Mouse (Mus musculus): ENCODE measurements at regions not wholly inside any gene's neighbourhood (a gene's known extent, or its start where the extent isn't known, plus 50 kb on each side); places are given as distances from the start of the nearest gene placed in this dataset.
A peak's percentile ranks its signal among the peaks of the same experiment; 100 is the strongest.

GRCm38 (mm10) chr1:169140056-169140455 lies 391.2 kb downstream of the Nuf2 start:
- Histone ChIP-seq H3K27ac (ENCODE audit: low read length) (no peak overlapping the region), H3K9ac (replicated peaks; ENCODE audit: low read length) (no peak overlapping the region), H3K4me1 (ENCODE audit: insufficient read depth, low read length) (peaks cover 8% of the 10 kb centered on the region; the same call in 1 of the 2 replicates), H3K4me2 (replicated peaks; ENCODE audit: low read depth, low read length) (no peak overlapping the region), H3K27me3 (ENCODE audit: insufficient read depth, low read length) (no peaks in the 10 kb centered on the region), H3K4me3 (ENCODE audit: low read length) (no peak overlapping the region), H3K9me3 (ENCODE audit: low read length) (0 out of 2 replicates have a peak, but pooled peaks cover 5% of the 10 kb centered on the region), H3K36me3 (ENCODE audit: insufficient read depth, low read length) (no peaks in the 10 kb centered on the region)
- WGBS, result 54% methylated on average over 3 of the region's 3 CpGs
- 0 out of 2 replicates have a peak, but pooled peaks have one; percentile 46 for ATAC-seq (ENCODE audit: low FRiP score, low TSS enrichment)

GRCm38 (mm10) chr1:169139507-169139906 lies 391.8 kb downstream of the Nuf2 start:
- Histone ChIP-seq H3K4me2 (replicated peaks; ENCODE audit: low read depth, low read length) (no peak overlapping the region), H3K4me3 (ENCODE audit: low read length) (no peak overlapping the region), H3K9me3 (ENCODE audit: low read length) (0 out of 2 replicates have a peak, but pooled peaks cover 5% of the 10 kb centered on the region), H3K9ac (replicated peaks; ENCODE audit: low read length) (no peak overlapping the region), H3K27ac (ENCODE audit: low read length) (peak overlapping the region; percentile 54), H3K4me1 (ENCODE audit: insufficient read depth, low read length) (peaks cover 8% of the 10 kb centered on the region; the same call in 1 of the 2 replicates), H3K36me3 (ENCODE audit: insufficient read depth, low read length) (no peaks in the 10 kb centered on the region), H3K27me3 (ENCODE audit: insufficient read depth, low read length) (no peaks in the 10 kb centered on the region)
- ATAC-seq (ENCODE audit: low FRiP score, low TSS enrichment), result no peak
- WGBS, result 58% methylated on average over 5 of the region's 5 CpGs

- H3K27ac ChIP-seq (ENCODE audit: low read length), result peak overlapping the region; percentile 54; the same call in 1 of the 2 replicates
- 17% methylated on average over 2 of the region's 2 CpGs for WGBS
- H3K4me3 ChIP-seq (ENCODE audit: low read length), result no peak overlapping the region
- peaks cover 8% of the 10 kb centered on the region; the same call in 1 of the 2 replicates for H3K4me1 ChIP-seq (ENCODE audit: insufficient read depth, low read length)
- H3K27me3 ChIP-seq (ENCODE audit: insufficient read depth, low read length), result no peaks in the 10 kb centered on the region
- ATAC-seq (ENCODE audit: low FRiP score, low TSS enrichment), result no peak
- H3K9me3 ChIP-seq (ENCODE audit: low read length), result 0 out of 2 replicates have a peak, but pooled peaks cover 5% of the 10 kb centered on the region
- H3K9ac ChIP-seq (replicated peaks; ENCODE audit: low read length), result no peak overlapping the region
- no peak overlapping the region for H3K4me2 ChIP-seq (replicated peaks; ENCODE audit: low read depth, low read length)
- H3K36me3 ChIP-seq (ENCODE audit: insufficient read depth, low read length), result no peaks in the 10 kb centered on the region
These were observed 392.1 kb downstream of the Nuf2 start for GRCm38 (mm10) chr1:169139184-169139486.

- Histone ChIP-seq H3K9me3 (ENCODE audit: low read length) (no peaks in the 10 kb centered on the region), H3K27me3 (ENCODE audit: insufficient read depth, low read length) (no peaks in the 10 kb centered on the region), H3K9ac (replicated peaks; ENCODE audit: low read length) (no peak overlapping the region), H3K27ac (ENCODE audit: low read length) (peak overlapping the region; percentile 51; the same call in 1 of the 2 replicates), H3K36me3 (ENCODE audit: insufficient read depth, low read length) (no peaks in the 10 kb centered on the region), H3K4me2 (replicated peaks; ENCODE audit: low read depth, low read length) (no peak overlapping the region), H3K4me1 (ENCODE audit: insufficient read depth, low read length) (peaks cover 8% of the 10 kb centered on the region; the same call in 1 of the 2 replicates), H3K4me3 (ENCODE audit: low read length) (no peak overlapping the region)
- ATAC-seq (ENCODE audit: low FRiP score, low TSS enrichment), result no peak
- WGBS, result 51% methylated on average over 6 of the region's 6 CpGs
These were observed 392.7 kb downstream of the Nuf2 start for GRCm38 (mm10) chr1:169138404-169139183.

GRCm38 (mm10) chr1:169135542-169135941 lies 395.7 kb downstream of the Nuf2 start:
- Histone ChIP-seq H3K36me3 (ENCODE audit: insufficient read depth, low read length) (no peaks in the 10 kb centered on the region), H3K4me1 (ENCODE audit: insufficient read depth, low read length) (peaks cover 8% of the 10 kb centered on the region; the same call in 1 of the 2 replicates), H3K27ac (ENCODE audit: low read length) (no peak overlapping the region), H3K9me3 (ENCODE audit: low read length) (no peaks in the 10 kb centered on the region), H3K4me3 (ENCODE audit: low read length) (no peak overlapping the region), H3K4me2 (replicated peaks; ENCODE audit: low read depth, low read length) (no peak overlapping the region), H3K27me3 (ENCODE audit: insufficient read depth, low read length) (no peaks in the 10 kb centered on the region), H3K9ac (replicated peaks; ENCODE audit: low read length) (no peak overlapping the region)
- no peak for ATAC-seq (ENCODE audit: low FRiP score, low TSS enrichment)

GRCm38 (mm10) chr1:169103669-169104068 lies 427.6 kb downstream of the Nuf2 start:
- no peak overlapping the region for H3K9ac ChIP-seq (replicated peaks; ENCODE audit: low read length)
- no peak overlapping the region for H3K27ac ChIP-seq (ENCODE audit: low read length)
- H3K4me2 ChIP-seq (replicated peaks; ENCODE audit: low read depth, low read length), result no peak overlapping the region
- H3K36me3 ChIP-seq (ENCODE audit: insufficient read depth, low read length), result no peaks in the 10 kb centered on the region
- H3K4me1 ChIP-seq (ENCODE audit: insufficient read depth, low read length), result no peaks in the 10 kb centered on the region; the same call in 1 of the 2 replicates
- no peak overlapping the region for H3K4me3 ChIP-seq (ENCODE audit: low read length)
- H3K27me3 ChIP-seq (ENCODE audit: insufficient read depth, low read length), result no peaks in the 10 kb centered on the region
- WGBS, result 70% methylated on average over 4 of the region's 4 CpGs
- H3K9me3 ChIP-seq (ENCODE audit: low read length), result no peaks in the 10 kb centered on the region
- no peak for ATAC-seq (ENCODE audit: low FRiP score, low TSS enrichment)

- H3K27me3 ChIP-seq (ENCODE audit: insufficient read depth, low read length), result no peaks in the 10 kb centered on the region
- H3K27ac ChIP-seq (ENCODE audit: low read length), result no peak overlapping the region
- WGBS, result 59% methylated on average over 2 of the region's 2 CpGs
- no peak for ATAC-seq (ENCODE audit: low FRiP score, low TSS enrichment)
- no peaks in the 10 kb centered on the region; the same call in 1 of the 2 replicates for H3K4me1 ChIP-seq (ENCODE audit: insufficient read depth, low read length)
- no peak overlapping the region for H3K4me2 ChIP-seq (replicated peaks; ENCODE audit: low read depth, low read length)
- H3K9ac ChIP-seq (replicated peaks; ENCODE audit: low read length), result no peak overlapping the region
- H3K4me3 ChIP-seq (ENCODE audit: low read length), result no peak overlapping the region
- no peaks in the 10 kb centered on the region for H3K9me3 ChIP-seq (ENCODE audit: low read length)
- no peaks in the 10 kb centered on the region for H3K36me3 ChIP-seq (ENCODE audit: insufficient read depth, low read length)
These were observed 428.2 kb downstream of the Nuf2 start for GRCm38 (mm10) chr1:169103113-169103512.

GRCm38 (mm10) chr1:169099221-169099620 lies 432.0 kb downstream of the Nuf2 start:
- no peaks in the 10 kb centered on the region for H3K36me3 ChIP-seq (ENCODE audit: insufficient read depth, low read length)
- peaks cover 5% of the 10 kb centered on the region; the same call in 1 of the 2 replicates for H3K4me1 ChIP-seq (ENCODE audit: insufficient read depth, low read length)
- no peaks in the 10 kb centered on the region for H3K9me3 ChIP-seq (ENCODE audit: low read length)
- no peak overlapping the region for H3K9ac ChIP-seq (replicated peaks; ENCODE audit: low read length)
- no peak overlapping the region for H3K27ac ChIP-seq (ENCODE audit: low read length)
- H3K4me2 ChIP-seq (replicated peaks; ENCODE audit: low read depth, low read length), result no peak overlapping the region
- no peak for ATAC-seq (ENCODE audit: low FRiP score, low TSS enrichment)
- no peak overlapping the region for H3K4me3 ChIP-seq (ENCODE audit: low read length)
- WGBS, result 57% methylated on average over 5 of the region's 5 CpGs
- H3K27me3 ChIP-seq (ENCODE audit: insufficient read depth, low read length), result no peaks in the 10 kb centered on the region

GRCm38 (mm10) chr1:169096737-169097136 lies 434.5 kb downstream of the Nuf2 start:
- no peaks in the 10 kb centered on the region for H3K27me3 ChIP-seq (ENCODE audit: insufficient read depth, low read length)
- H3K4me1 ChIP-seq (ENCODE audit: insufficient read depth, low read length), result 0 out of 2 replicates have a peak, but pooled peaks cover 5% of the 10 kb centered on the region
- ATAC-seq (ENCODE audit: low FRiP score, low TSS enrichment), result no peak
- no peaks in the 10 kb centered on the region for H3K9me3 ChIP-seq (ENCODE audit: low read length)
- H3K27ac ChIP-seq (ENCODE audit: low read length), result no peak overlapping the region
- H3K9ac ChIP-seq (replicated peaks; ENCODE audit: low read length), result no peak overlapping the region
- no peaks in the 10 kb centered on the region for H3K36me3 ChIP-seq (ENCODE audit: insufficient read depth, low read length)
- H3K4me2 ChIP-seq (replicated peaks; ENCODE audit: low read depth, low read length), result no peak overlapping the region
- no peak overlapping the region for H3K4me3 ChIP-seq (ENCODE audit: low read length)
- 37% methylated on average over 5 of the region's 5 CpGs for WGBS

- H3K27me3 ChIP-seq (ENCODE audit: insufficient read depth, low read length), result no peaks in the 10 kb centered on the region
- no peaks in the 10 kb centered on the region for H3K36me3 ChIP-seq (ENCODE audit: insufficient read depth, low read length)
- H3K4me2 ChIP-seq (replicated peaks; ENCODE audit: low read depth, low read length), result no peak overlapping the region
- H3K4me3 ChIP-seq (ENCODE audit: low read length), result no peak overlapping the region
- H3K27ac ChIP-seq (ENCODE audit: low read length), result no peak overlapping the region
- no peaks in the 10 kb centered on the region for H3K9me3 ChIP-seq (ENCODE audit: low read length)
- 59% methylated on average over 3 of the region's 3 CpGs for WGBS
- no peak overlapping the region for H3K9ac ChIP-seq (replicated peaks; ENCODE audit: low read length)
- 0 out of 2 replicates have a peak, but pooled peaks cover 5% of the 10 kb centered on the region for H3K4me1 ChIP-seq (ENCODE audit: insufficient read depth, low read length)
- no peak for ATAC-seq (ENCODE audit: low FRiP score, low TSS enrichment)
These were observed 437.5 kb downstream of the Nuf2 start for GRCm38 (mm10) chr1:169093602-169094354.
